Mouse (Mus musculus): Measurements from ENCODE around the gene Wdr93.

DNA sequence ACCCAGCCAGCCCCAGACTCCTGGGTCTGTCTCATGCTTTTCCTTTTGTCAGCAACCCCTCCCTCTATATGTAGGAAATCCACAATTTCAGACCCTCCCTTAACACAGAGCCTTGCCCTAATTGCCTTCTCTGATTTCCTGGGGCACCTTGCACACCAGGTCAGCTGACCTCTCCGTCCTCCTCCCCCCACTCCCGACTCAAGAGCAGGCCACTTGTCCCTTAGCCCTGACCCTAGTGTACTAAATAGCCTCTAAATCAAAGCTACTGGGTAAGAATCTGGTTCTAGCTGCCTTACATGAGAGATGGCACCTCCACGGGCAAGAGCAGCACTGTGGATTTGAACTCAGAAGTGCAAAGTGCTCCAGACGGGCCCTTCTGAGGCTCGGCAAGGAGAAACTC, 59.1 kb downstream of the Wdr93 start:
- no peak for TF ChIP-seq CTCF (IDR thresholded peaks at IDR 0.05; ENCODE audit: insufficient read depth, low read depth, low read length)
- no peak for TF ChIP-seq POLR2A (IDR thresholded peaks at IDR 0.05; ENCODE audit: insufficient read depth, low read depth, low read length)
